Mouse (Mus musculus) liver, postnatal 0 days (tissue): ENCODE results near the gene Col8a1. TPM values are rescaled to one million over a fixed set of nuclear protein-coding genes. Genes with fewer than 3 reads are reported as not detected.
A peak's percentile ranks its signal among the peaks of the same experiment; 100 is the strongest.

Source experiments
- ATAC-seq: fragments of 200-750 bp; cut with Nextera tagmentation; 2 replicates; pipeline ENCODE4 v1.8.0; 2017; ENCODE audit warnings: mild to moderate bottlenecking, moderate library complexity
- DNase-seq: peaks from one replicate; pipeline ENCODE4 v3.0.0-alpha.2; 2016
- H3K27ac ChIP-seq: fragments of 300-500 bp; sonication (generic); 2 replicates; pipeline ENCODE4 v1.5.1; 2014; ENCODE audit warnings: antibody characterized with exemption, moderate library complexity, mild to moderate bottlenecking, low read depth
- H3K27me3 ChIP-seq: fragments of 300-500 bp; sonication (generic); 2 replicates; pipeline ENCODE4 v1.6.1; 2014; ENCODE audit warnings: low read length, control low read depth, mixed read lengths; ENCODE audit not compliant: insufficient read depth
- H3K36me3 ChIP-seq: fragments of 300-500 bp; sonication (generic); replicated peaks from 2 replicates; pipeline ENCODE4 v1.6.1; 2014; ENCODE audit warnings: mild to moderate bottlenecking, control low read depth, low read length, moderate library complexity, mixed read lengths; ENCODE audit not compliant: insufficient read depth
- H3K4me1 ChIP-seq: fragments of 300-500 bp; sonication (generic); 2 replicates; pipeline ENCODE4 v1.6.1; 2014; ENCODE audit warnings: antibody characterized with exemption, mild to moderate bottlenecking, control low read depth; ENCODE audit not compliant: insufficient read depth
- H3K4me2 ChIP-seq: fragments of 300-500 bp; sonication (generic); 2 replicates; pipeline ENCODE4 v1.6.1; 2014; ENCODE audit warnings: low read depth, mild to moderate bottlenecking, low read length, moderate library complexity, mixed read lengths
- H3K4me3 ChIP-seq: fragments of 300-500 bp; sonication (generic); 2 replicates; pipeline ENCODE4 v1.5.1; 2014; ENCODE audit warnings: low read depth, low read length
- H3K9ac ChIP-seq: fragments of 300-500 bp; sonication (generic); replicated peaks from 2 replicates; pipeline ENCODE4 v1.6.1; 2014; ENCODE audit warnings: mild to moderate bottlenecking, moderate library complexity
- H3K9me3 ChIP-seq: fragments of 300-500 bp; sonication (generic); 2 replicates; pipeline ENCODE4 v1.6.1; 2016; ENCODE audit warnings: mild to moderate bottlenecking, control low read depth, low read length, mixed read lengths
- CTCF ChIP-seq: sonication (generic); IDR thresholded peaks from 2 replicates; pipeline ENCODE4 v1.5.1; 2016; ENCODE audit warnings: antibody characterized with exemption, low read depth
- EP300 ChIP-seq: IDR thresholded peaks from 2 replicates; pipeline ENCODE4 v1.6.1; 2016; ENCODE audit warnings: antibody characterized with exemption, low read depth, mild to moderate bottlenecking
- WGBS: fragments of 180-500 bp; shearing (Covaris S2); extraction: QIAGEN DNeasy Blood & Tissue Kit; methylation state at CpG from one replicate; pipeline ENCODE4 v1.1.7; 2014; ENCODE audit not compliant: insufficient replicate concordance; 5-methylcytosine and 5-hydroxymethylcytosine counted together
- polyA plus RNA-seq: library from polyadenylated mRNA; unstranded; fragments of >200 nt; fragmentation: Nextera tagmentation; extraction: Ambion mirVana; gene quantifications from 2 replicates; pipeline ENCODE4 v1.2.1, GENCODE M21; 2015

The Col8a1 gene
- polyA plus RNA-seq, 1 experiment from 2014 or later, result 0.06 TPM

- H3K27me3 ChIP-seq, result no peaks in the 10 kb centered on the region
- DNase-seq, result no peak
- H3K27ac ChIP-seq, result no peak overlapping the region
- H3K4me1 ChIP-seq, result no peaks in the 10 kb centered on the region
- no peak for ATAC-seq
- no peaks in the 10 kb centered on the region for H3K9me3 ChIP-seq
- 58% methylated on average over 1 of the region's 1 CpGs for WGBS
- TF ChIP-seq CTCF (no peak), EP300 (no peak)
- no peak overlapping the region for H3K9ac ChIP-seq
- no peak overlapping the region for H3K4me3 ChIP-seq
- no peaks in the 10 kb centered on the region for H3K36me3 ChIP-seq
- H3K4me2 ChIP-seq, result no peak overlapping the region
Measured at GRCm38 (mm10) chr16:57694694-57695093, 59.8 kb downstream of the Col8a1 start.

DNA sequence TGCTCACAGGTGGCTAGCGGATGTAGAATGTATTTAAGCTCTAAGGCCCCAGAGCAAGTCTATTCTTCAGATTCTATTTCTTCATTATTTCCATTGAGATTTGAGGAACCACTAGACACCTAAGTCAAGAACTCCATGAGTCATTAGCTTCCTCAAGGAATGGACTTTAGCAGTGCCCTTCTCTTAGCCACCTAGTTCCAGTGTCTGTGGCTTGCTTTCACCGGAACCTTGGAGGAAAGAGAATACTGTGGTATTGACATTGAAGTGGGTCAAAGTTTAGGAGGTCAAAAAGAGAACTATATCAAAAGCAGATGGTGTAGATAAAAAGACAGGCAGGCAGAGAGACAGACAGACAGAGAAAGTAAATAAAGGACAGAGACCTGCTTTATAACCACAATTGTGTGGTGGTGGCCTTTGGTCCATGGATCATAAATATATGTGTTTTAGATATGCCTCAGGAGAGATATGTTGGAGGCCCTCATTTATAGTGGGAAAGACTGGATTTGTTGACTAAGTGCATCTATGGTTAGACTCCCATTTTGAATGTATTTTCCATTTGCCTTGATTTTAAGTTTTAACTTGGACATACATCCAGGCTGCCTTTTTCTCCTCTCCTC, 60.5 kb downstream of the Col8a1 start:
- ATAC-seq, result no peak
- WGBS, result 73% methylated on average over 2 of the region's 2 CpGs

GRCm38 (mm10) chr16:57685790-57686399, 68.6 kb downstream of the Col8a1 start:
- no peak overlapping the region for H3K27ac ChIP-seq
- no peak overlapping the region for H3K9ac ChIP-seq
- no peak for TF ChIP-seq EP300
- no peak for TF ChIP-seq CTCF
- H3K9me3 ChIP-seq, result no peaks in the 10 kb centered on the region
- no peak overlapping the region for H3K4me2 ChIP-seq
- DNase-seq, result no peak
- ATAC-seq, result no peak
- H3K36me3 ChIP-seq, result no peaks in the 10 kb centered on the region
- H3K4me1 ChIP-seq, result no peaks in the 10 kb centered on the region
- 48% methylated on average over 5 of the region's 5 CpGs for WGBS
- no peaks in the 10 kb centered on the region for H3K27me3 ChIP-seq
- H3K4me3 ChIP-seq, result no peak overlapping the region

More for the DNA sequence above, 60.5 kb downstream of the Col8a1 start:
- Histone ChIP-seq H3K27me3 (no peaks in the 10 kb centered on the region), H3K9ac (no peak overlapping the region), H3K4me1 (no peaks in the 10 kb centered on the region), H3K27ac (no peak overlapping the region), H3K9me3 (no peaks in the 10 kb centered on the region), H3K36me3 (no peaks in the 10 kb centered on the region), H3K4me2 (no peak overlapping the region), H3K4me3 (no peak overlapping the region)
- TF ChIP-seq EP300, result no peak
- TF ChIP-seq CTCF, result no peak
- no peak for DNase-seq

- Histone ChIP-seq H3K9me3 (no peaks in the 10 kb centered on the region), H3K4me3 (no peak overlapping the region), H3K36me3 (no peaks in the 10 kb centered on the region), H3K27ac (no peak overlapping the region), H3K9ac (no peak overlapping the region), H3K4me2 (no peak overlapping the region), H3K4me1 (no peaks in the 10 kb centered on the region), H3K27me3 (no peaks in the 10 kb centered on the region)
- TF ChIP-seq CTCF (no peak), EP300 (no peak)
- ATAC-seq (no peak), DNase-seq (no peak)
- 52% methylated on average over 2 of the region's 2 CpGs for WGBS
Measured at GRCm38 (mm10) chr16:57672251-57672650, 82.3 kb downstream of the Col8a1 start.

- DNase-seq (no peak), ATAC-seq (no peak)
- no peak overlapping the region for H3K4me2 ChIP-seq
- H3K36me3 ChIP-seq, result no peaks in the 10 kb centered on the region
- no peaks in the 10 kb centered on the region for H3K9me3 ChIP-seq
- no peak for TF ChIP-seq EP300
- no peak for TF ChIP-seq CTCF
- H3K27me3 ChIP-seq, result no peaks in the 10 kb centered on the region
- H3K4me3 ChIP-seq, result no peak overlapping the region
- H3K27ac ChIP-seq, result no peak overlapping the region
- no peaks in the 10 kb centered on the region for H3K4me1 ChIP-seq
- 64% methylated on average over 2 of the region's 2 CpGs for WGBS
- no peak overlapping the region for H3K9ac ChIP-seq
Measured at GRCm38 (mm10) chr16:57671637-57672036, 82.9 kb downstream of the Col8a1 start.

DNA sequence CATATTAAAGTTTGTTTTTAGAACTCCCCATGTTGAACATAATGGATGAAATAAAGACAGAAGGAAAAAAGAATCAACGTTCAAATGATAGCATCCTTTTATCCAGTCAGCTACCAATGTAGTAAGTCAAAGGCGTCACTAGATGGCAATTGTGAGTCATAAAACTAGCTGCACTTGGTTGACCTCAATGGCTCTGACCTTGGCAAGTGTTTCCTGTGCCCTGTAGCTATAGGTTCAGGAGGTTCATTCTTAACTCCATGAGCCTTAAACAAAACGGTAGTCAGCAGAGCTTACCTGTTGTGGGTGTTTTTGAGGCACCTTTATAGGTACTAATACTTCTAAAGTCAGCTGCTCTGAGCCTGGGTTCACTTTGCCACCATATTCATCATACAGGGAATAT, 85.2 kb downstream of the Col8a1 start:
- TF ChIP-seq EP300 (no peak), CTCF (peak; percentile 65)
- H3K4me2 ChIP-seq, result no peak overlapping the region
- DNase-seq, result peak; percentile 15
- H3K27ac ChIP-seq, result no peak overlapping the region
- H3K4me1 ChIP-seq, result no peaks in the 10 kb centered on the region
- ATAC-seq, result no peak
- no peaks in the 10 kb centered on the region for H3K9me3 ChIP-seq
- no peaks in the 10 kb centered on the region for H3K27me3 ChIP-seq
- no peak overlapping the region for H3K9ac ChIP-seq
- H3K36me3 ChIP-seq, result no peaks in the 10 kb centered on the region
- H3K4me3 ChIP-seq, result no peak overlapping the region
- WGBS, result 11% methylated on average over 3 of the region's 3 CpGs
